Mouse (Mus musculus): ENCODE measurements around the gene Pfdn4.

The Pfdn4 gene

DNA sequence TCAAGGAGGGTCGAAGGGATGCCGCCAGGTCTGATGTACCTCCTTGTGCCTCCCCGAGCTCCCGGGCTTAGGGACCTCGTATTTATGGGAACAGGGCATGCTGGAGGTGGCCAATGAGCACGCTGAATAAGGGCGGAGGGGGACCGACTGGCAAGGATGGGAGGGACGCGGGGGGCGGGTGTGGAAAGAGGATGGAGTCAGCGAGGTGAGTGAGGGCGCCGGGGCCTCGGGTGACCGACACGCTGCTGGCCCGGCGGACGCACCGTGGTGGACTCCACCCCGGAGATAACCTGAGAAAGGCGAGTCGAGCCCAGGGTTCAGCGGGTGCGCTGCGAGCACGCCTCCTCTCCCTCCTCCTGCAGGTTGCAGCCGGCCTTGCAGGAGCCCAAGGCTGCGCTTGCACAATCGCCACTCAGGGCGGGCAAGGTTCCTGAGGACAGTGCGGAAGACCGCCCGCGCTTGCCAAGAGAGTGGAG, 901 bp downstream of the Pfdn4 start, which contains the start of gene Cyp24a1:
Cyp24a1 (minus strand) TSS at position 55 of the 476 bp plus-strand sequence.
- DNase-seq (ENCODE audit: inconsistent ontology term), result no peak

DNA sequence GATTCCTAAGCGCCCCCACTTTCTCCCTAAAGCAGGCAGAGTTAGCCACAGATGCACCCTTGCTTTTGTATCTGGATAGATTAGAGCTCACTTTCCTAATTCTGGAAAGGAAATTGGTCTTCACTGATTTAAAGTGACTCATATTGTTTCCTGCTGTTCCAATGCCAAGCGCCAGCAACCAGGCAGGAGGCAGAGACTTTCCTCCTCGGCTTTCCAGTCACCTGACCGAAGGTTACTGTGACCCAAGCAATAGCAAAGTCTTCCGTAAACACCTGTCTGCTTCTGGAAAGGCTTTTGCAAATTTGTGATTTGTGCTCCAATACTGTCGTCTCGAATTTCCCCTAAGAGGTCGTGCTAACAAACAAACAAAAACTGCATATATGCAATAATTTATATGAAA, 1.8 kb downstream of the Pfdn4 start:
- DNase-seq (ENCODE audit: inconsistent ontology term), result no peak

GRCm38 (mm10) chr2:170503343-170503742, 7.1 kb downstream of the Pfdn4 start:
- DNase-seq (ENCODE audit: inconsistent ontology term), result peak; percentile 77

DNA sequence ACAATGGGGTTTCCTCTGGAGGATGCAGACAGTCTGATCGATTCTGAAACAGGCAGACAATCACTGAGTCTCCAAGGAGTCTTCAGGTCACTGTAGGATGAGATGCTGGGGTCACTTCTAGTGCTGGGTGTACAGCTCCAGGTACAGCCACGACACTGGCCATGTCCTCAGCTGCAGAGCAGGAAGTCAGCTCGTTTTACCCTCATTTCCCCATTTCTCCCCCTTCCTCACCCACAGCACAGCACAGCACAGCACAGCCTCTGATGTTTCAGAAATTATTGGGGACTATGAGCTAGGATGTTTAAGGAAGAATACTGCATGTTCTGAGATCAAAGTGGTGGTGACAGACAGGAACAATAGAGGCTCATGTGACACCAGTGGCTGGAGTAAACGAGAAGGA, 7.8 kb downstream of the Pfdn4 start:
- no peak for DNase-seq (ENCODE audit: inconsistent ontology term)

DNA sequence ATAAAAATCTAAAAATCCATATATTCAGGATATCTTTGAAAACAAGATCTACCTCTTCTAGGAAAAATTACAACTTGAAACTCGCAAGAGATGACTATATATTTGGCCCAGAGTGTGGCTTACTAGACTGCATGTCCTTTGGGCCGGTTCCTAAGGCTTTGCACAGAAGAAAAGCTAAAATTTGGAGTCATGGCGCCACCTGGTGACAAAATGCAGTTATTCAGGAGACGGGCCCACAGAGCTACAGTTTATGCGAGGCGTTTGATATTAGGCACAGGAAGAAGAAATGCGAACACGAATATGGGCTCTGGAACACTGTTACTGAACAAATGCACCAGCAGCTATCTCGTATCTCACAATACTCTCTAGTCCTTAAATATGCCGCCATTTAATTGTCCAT, 11.5 kb downstream of the Pfdn4 start:
- peak; percentile 65 for DNase-seq (ENCODE audit: inconsistent ontology term)

GRCm38 (mm10) chr2:170508821-170509220, 12.6 kb downstream of the Pfdn4 start:
- DNase-seq (ENCODE audit: inconsistent ontology term), result peak; percentile 82

DNA sequence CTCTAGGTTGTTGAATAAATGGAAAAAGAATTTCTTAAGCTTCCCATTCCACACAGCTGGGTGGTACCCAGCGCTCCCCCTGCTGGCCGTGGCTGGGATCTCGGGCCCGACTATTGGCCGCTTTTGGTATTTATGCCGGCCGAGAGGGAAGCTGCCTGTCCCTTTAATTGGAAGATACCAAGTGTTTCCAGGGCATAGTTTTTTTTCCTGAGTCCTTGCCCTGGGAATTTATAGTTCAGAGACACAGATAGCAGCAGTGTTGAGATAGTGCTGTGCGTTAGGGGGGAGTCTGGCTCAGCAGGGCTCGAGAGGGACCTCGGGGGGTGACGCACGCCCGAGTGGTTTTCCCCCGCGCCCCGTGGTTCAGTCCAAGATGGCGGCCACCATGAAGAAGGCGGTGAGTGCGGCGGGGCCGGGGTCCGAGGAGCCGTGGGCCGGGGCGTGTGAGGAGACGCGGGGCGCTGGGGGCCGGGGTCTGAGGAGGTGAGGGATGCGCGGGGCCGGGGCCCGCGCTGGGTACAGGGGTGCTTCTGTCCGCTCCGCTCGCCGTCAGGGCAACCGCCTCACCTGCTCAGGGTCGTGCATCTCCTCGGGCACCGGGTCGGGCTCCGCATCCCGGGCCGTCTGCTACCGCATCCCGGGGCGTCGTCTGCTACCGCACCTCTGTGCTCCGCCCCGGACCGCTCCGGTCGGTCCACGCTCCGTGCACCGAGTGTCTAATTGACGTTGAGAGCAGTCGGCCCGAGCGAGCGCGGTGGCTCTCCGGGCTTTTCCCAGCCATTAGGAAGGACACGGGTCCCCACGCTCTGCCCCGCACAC, 15.1 kb downstream of the Pfdn4 start:
- peak; percentile 96 for DNase-seq (ENCODE audit: inconsistent ontology term)

DNA sequence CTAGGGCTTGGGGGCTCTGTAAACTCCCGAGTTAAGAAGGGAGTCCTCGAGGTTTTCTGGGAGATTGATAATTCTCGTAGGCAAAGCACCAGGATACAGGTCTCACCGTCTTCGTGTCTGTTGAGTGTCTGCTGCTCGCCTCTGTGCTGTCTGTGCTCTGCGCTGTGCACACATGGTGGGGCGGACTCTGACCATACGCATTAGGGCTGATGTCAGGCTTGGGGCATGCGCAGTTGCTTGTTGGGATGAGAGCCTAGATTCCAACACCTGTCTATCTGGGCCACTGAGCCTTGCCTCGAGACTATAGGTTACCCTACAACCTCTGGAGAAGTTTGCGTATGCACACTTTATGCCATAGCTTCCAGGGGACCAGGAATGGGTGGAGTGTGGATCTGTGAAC, 17.5 kb downstream of the Pfdn4 start:
- no peak for DNase-seq (ENCODE audit: inconsistent ontology term)

- peak; percentile 56 for DNase-seq (ENCODE audit: inconsistent ontology term)
These were observed 24.2 kb downstream of the Pfdn4 start for GRCm38 (mm10) chr2:170520321-170520971.

DNA sequence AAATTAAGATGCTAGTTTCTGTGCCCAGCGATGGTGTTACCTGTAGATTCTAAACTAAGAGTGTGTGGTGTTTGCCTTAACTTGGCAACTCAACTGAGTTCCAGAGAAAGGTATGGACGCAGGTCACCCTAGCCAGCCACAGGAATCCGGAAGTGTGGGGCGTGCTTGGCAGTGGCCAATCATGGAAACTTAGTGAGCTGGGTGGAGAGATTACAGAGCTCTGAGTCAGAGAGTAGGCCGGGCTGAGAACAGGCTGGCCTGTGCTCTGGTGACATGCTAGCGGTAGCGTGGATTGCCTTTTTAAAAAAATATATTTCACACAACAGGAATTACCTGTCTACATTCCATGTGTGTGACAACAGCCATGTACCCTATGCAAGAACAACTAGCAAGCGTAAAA, 30.3 kb downstream of the Pfdn4 start:
- DNase-seq (ENCODE audit: inconsistent ontology term), result peak; percentile 26

DNA sequence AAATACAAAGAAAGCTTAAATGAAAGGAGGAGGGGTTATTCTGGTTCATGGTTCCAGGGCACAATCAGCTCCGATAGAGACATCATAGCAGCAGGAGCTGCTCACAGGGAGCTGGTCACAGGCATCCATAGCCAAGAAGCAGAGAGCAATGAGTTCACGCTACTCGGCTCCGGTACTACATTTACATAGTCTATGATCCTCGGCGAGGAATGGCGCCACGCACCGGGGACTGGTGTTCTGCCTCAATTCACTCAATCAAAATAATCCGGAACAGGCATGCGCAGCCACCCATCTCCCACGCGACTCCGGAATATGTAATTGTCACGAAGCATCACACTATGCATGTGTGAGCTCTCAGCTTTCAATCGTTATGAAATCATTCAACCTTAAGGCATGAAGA, 31.8 kb downstream of the Pfdn4 start:
- no peak for DNase-seq (ENCODE audit: inconsistent ontology term)

- no peak for DNase-seq (ENCODE audit: inconsistent ontology term)
These were observed 33.5 kb downstream of the Pfdn4 start for GRCm38 (mm10) chr2:170529766-170530165.

GRCm38 (mm10) chr2:170530256-170530655, 34.0 kb downstream of the Pfdn4 start:
- DNase-seq (ENCODE audit: inconsistent ontology term), result no peak

DNA sequence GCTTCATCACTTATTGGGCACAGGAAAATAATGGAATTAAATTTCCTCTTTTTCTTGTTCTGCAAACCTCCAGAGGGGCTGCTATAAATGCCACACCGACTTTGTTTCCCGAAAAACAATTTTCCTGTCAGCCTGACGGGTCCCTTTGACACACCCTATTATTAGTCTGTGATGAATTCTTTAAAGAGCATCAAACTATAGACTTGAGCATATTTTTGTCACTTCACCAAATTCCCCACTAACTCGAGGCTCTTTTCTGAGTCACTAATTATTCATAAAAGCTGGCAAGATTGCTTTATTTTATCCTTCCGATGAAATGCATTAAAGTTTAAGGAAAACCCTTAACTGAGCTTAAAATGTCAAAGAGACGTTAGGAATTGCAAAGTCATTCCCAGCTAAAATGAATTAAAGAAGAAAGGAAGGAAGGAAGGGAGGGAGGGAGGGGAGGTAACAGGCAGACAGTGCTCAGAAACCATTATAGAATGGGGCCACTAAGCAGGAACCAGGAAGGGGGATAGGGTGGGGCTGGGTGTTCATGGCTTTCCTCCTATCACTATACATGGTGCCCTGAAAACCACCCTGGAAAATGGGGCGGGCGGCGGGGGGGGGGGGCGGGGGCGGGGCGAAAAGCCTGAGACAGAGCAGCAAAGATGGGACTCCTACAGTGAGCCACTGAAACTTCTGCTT, 38.0 kb downstream of the Pfdn4 start:
- peak; percentile 16 for DNase-seq (ENCODE audit: inconsistent ontology term)

DNA sequence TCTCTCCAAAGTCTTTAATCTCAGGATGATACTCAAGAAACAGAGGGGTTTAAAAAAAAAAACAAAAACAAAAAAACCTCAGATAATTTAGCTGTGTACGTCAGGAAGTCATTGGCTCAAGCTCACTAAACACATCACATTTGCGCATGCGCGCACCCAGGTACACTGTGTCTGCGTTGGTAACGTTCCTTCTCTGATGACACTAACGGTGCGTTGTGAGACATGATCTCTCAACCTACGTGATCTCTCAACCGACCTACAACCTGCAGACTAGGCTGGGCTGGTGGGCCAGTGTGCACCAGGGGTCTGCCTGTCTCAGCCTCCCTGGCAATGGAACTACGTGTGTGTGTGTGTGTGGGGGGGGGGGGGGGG, 38.6 kb downstream of the Pfdn4 start:
- DNase-seq (ENCODE audit: inconsistent ontology term), result no peak

DNA sequence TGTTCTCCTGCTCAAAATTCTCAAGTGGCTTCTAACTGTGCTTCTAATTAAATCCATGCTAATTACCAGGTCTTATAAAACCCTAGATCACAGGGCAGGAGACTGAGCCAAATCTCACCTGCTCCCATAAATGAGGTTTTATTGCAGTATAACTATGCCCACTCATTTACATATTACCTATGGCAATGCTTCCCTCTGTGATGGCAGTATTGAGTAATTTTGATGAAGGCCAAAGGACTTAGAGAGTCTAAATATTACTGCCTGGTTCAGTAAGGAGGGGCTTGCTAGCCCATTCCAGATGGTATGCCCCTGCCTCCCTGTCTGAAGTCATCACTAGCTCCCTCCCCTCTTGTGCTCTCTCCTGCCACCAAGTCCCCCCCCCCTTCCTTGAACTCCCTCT, 39.6 kb downstream of the Pfdn4 start:
- no peak for DNase-seq (ENCODE audit: inconsistent ontology term)

GRCm38 (mm10) chr2:170539211-170539610, 43.0 kb downstream of the Pfdn4 start:
- no peak for DNase-seq (ENCODE audit: inconsistent ontology term)

DNA sequence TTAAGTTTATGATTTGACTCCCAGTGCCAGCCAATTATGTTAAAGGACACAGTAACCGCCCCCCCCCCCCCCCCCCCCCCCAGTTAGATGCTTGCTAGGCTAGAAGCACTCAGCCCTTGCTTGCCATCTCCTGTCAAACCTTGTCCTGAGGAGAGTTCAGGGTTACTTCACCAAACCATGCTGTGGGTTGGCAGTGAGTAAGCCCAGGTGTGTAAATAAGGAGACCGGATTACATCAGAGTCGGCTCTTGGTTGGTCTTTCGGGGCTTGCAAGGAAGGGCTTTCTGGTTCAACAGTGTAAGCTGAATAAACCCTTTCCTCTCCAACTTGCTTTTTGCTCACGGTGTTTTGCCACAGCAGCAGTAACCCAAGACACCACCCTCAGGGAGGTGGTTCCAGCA, 47.4 kb downstream of the Pfdn4 start:
- no peak for DNase-seq (ENCODE audit: inconsistent ontology term)

DNA sequence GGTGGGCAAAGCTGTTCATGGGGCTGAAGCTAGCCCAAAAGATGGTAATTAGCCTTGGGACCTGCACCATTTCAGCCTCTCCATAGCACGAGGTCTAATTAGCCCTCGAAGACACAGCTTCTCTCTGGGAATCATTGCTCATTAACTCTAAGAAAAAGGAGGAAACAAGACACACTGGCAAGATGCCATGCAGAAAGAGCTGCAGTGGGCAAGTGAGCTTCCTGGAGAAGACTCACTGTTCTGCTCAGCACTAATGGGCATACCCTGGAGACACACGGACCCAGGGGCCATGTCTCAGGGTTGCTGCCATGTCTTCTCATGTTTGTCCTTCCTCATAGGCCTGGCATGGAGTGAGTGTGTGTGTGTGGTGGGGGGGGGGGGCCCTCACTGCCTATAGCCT, 47.9 kb downstream of the Pfdn4 start:
- no peak for DNase-seq (ENCODE audit: inconsistent ontology term)

- DNase-seq (ENCODE audit: inconsistent ontology term), result no peak
These were observed 48.7 kb downstream of the Pfdn4 start for GRCm38 (mm10) chr2:170544950-170545349.

GRCm38 (mm10) chr2:170545745-170546144, 49.5 kb downstream of the Pfdn4 start:
- DNase-seq (ENCODE audit: inconsistent ontology term), result no peak

DNA sequence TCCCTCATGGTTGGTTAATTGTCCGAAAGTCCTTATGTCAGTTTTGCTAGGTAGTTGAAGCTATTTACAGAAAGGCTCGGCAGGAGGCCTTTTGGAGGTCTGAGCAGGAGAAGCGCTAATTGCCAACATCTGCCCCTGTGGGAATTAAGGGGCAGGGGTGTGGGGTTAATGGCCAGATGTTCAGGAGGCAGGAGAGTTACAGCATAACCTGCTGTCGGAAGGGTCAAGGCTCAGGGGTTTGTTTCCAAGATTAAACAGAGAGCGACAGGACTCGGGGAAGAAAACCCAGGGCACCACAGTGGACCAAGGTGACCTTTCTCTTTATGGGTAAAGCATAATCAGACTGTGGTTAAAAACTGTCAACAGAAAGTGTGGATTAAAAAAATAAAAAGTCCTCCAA, 51.3 kb downstream of the Pfdn4 start:
- DNase-seq (ENCODE audit: inconsistent ontology term), result no peak

DNA sequence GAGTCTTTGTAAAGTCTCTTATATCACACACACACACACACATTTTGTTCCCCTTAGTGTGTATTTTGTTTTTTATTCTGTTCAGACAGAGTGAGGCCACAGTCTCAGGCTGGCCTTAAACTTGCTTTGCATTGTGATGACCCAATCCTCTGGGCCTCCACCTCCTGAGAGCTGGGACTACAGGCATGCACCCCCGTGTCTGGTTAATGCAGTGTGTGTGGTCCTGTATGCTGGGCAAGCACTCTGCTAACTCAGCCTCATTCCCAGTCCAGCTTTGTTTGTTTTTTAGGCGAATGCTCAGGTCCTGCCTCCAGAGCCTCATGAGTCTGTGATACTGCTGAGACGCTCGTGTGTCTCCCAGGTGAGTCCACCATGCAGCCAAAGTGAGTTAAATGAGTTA, 51.8 kb downstream of the Pfdn4 start:
- DNase-seq (ENCODE audit: inconsistent ontology term), result no peak
